Mouse (Mus musculus): ENCODE data around the gene Rpl29.

Rpl29 gene

DNA sequence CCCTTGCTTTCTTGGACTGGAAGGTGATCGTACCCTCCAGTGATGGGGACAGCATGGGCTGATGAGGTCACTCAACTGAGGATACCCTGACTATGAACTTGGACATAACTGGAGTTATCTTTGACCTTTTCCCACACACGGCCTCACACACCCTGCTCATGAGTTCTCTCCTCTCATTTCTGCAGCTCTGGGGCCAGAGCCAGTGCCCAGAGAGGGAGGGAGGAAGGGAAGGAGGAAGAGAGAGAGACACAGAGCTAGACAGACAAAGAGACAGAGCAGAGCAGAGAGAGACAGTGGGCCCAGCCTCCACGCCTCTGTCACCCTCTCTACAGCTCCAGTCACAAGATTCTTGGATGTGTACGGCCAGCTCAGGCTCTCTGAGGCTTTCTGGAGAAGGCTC is 43.1 kb downstream of the Rpl29 start:
- DNase-seq (ENCODE audit: low read depth, low spot score) = no peak

DNA sequence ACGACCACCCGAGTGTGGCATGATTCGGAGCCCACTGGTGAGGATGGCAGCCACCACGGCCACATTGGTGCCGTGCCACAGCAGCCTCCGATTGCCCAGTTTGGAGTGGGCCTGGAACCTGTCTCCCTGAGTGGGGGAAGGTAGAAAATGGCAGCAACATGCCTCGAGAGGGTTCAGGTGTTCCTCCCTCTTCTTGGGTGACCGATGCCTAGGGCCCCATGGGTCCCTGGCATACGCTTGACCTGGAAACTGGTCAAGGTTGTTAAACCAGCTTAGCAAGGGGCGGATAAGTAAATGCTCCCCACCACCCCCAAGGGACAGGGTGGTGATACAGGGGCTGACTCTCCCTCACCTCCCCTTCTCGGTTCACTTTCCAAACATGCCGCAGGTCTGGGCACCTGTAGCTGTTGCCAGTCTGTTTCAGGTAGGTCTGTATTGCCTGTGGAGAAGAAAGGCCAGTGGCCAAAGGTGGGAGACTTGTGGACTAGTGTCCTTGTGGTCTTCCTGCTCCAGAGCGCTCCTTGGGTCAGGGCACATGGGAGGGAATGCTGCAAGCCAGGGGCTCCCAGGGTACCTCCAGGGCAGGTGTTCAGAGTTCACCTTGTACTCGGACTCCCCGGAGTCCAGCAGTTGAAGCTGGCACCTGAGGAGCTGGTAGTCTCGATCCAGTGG is 44.0 kb downstream of the Rpl29 start:
- DNase-seq (ENCODE audit: low read depth, low spot score) = no peak

DNA sequence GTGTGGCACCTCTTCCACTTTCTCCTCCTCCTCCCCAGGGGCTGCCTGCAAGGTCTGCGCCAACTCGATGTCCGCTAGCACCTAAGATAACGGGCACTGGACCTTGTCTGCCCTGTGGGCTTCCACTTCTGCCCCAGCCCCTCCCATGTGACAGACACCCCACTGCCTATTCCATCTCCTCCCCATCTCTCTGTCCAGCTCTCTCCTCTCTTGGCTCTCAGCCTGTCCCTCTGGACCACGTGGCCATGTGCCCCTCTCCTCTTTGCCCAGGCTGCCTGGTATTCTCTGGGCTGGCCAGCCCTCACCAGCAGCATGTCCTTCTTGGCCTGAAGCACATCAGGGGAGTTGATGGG is 44.5 kb downstream of the Rpl29 start:
- DNase-seq (ENCODE audit: low read depth, low spot score) = no peak

DNA sequence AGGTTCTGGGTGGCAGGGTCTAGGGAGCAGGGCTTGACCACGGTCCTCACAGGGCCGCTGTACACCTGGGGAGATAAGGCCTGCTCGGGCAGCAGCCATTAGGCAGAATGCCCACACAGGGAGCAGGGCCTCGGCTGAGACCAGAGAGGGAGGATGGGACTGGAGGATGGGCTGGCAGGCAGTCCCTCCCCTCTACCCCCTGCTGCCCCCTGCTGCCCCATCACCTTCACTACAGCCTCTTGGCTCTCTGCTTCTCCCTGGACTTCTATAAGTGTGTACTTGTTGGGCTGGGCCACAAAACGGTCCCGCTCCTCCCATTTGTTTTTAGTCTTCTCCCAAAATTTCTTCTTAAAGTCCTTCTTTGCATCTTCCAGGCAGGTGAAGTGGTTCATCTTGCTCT is 45.2 kb downstream of the Rpl29 start:
- no peak for DNase-seq (ENCODE audit: low read depth, low spot score)

DNA sequence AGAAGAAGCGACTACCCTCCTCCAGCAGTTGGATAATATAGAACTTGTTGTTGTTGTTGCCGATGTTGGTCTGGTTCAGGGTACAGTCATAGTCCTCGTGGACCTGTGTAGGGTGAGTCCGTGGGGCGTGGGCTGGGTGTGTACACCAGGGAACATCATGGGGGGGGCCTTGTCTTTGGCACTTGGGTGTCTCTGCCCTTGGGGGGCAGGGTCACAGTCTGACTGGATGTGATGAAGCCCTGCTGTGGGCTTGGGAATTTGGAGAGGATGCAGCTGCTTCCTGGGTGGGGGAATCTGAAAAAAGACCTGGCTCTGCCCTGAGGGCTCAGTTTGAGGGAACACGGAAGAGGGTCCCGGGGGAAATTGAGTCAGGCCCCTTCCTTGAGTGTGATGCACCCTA is 45.8 kb downstream of the Rpl29 start:
- DNase-seq (ENCODE audit: low read depth, low spot score) = no peak

DNA sequence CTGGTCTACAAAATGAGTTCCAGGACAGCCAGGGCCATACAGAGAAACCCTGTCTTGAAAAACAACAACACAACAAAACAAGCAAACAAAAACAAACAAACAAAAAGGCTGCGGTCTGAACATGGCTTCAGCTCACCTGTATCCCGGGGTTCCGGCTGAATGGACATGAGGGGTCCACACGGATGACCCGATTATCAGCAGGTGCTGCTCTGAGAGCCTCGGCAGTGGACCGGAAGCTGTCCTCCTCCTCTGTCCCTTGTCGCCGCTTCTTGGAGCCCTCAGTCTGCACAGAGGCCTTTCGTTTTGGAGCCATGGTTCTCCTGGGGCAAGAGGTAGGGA is 46.4 kb downstream of the Rpl29 start, which contains the start of gene Rrp9:
Rrp9 (plus strand) TSS at position 301 of the 339 bp plus-strand sequence.
- no peak for DNase-seq (ENCODE audit: low read depth, low spot score)

DNA sequence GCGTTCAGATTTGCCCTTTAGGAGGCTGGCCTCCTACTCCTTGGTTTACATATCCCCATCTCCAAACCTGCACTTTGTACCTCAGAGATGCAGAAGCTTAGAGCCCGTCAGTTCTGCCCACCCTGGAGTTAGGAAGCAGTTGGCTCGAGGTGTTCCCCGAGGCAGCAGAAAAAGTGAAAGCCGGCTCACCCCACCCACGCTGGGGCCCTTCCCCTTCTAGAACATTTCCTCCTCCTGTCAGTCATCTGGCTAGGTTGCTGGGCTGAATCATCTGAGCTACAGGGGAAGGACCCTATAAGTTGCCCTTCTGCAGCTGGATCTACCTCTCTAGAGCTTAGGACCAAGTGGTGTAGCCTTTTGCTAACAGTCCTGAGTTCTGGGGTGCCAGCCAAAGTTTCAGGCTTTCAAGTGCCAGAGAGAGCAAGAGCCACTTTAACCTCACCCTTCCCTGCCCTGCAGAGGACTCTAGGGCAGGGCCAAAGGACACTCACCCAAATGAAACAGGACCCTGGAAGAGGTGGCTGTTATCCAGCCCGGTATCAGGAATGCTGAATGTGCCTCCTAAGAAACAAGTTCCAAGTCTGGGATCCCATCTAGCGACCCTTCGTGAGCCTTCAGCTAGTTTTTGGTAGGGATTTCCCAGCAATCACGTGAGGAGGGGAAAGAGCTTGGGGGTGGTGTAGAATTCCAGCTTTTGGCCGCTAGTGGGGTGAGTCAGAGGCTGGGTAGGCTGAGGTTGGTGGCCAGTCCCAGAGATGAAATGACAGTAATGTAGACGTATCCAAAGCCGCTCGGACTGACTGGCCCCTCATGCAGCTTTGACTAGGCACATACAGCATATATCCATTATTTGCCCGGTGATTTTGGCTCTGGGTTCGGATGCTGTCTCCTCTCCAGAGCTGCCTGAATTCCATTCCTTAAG is 47.0 kb downstream of the Rpl29 start:
- no peak for DNase-seq (ENCODE audit: low read depth, low spot score)

DNA sequence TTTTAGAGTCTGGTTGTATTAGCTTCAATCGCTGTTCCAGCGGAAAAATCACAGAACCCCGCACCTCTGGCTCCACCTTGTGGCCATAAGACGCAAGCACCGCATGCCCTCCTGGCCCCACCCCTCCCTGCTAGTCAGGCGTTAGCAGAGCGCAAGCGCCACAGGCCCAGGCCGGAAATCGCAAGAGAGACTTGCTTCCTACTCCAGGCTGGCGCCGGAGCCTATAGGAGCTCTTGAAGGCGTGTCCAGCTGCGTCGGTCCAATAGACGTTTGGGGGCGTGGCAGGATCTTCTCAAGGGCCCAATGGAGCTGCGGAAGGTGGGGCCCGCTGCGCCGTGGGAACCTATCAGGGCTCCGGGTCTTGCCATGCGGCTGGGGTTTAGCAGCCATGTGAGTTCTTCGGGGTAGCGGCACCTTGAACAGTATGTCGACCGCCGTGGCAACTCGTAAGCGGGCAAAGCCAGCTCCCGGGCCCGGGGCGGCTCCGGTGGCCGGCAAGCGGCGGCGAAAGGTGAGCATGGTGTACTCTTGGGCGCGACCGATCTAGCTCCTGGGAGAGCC is 47.8 kb downstream of the Rpl29 start, which contains the start of gene Parp3:
Parp3 (minus strand) TSS at position 26 of the 561 bp plus-strand sequence.
- peak; percentile 98 for DNase-seq (ENCODE audit: low read depth, low spot score)

DNA sequence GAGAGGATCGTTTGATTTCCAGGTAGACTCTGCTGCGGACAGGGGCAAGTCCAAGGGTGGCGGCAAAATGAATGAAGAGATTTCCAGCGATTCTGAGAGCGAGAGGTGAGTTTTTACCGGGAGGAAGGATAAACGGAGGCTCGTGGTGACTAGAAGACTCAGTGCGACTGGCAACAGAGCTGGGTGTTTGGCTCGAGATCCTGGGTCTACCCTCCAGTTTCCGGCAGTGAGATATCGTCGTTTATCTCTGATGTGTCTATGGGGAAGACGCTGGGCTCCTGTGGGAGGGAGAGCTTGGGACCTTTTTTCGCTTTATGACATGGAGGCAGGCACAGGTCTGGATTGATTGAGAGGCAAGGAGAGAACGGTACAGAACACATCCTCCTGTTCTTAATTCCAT is 48.4 kb downstream of the Rpl29 start:
- no peak for DNase-seq (ENCODE audit: low read depth, low spot score)

DNA sequence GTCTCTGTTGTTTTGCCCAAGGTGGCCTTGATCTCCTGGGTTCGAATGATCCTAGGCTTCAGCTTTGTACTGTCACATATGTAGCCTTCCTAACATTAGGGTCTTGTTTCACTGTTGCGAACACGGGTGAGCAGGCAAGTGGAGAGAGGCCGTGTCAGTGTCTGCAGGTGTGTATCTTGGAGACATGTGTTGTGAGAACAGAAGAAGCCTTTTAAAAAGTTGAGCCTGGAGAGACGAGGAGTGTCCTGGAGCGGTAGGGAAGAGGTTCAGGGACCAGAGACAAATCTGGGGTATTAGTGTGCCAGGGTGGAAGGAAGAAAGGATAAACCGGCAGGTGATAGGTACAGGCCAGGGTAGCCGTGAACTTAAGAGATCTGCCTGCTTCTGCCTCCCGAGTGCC is 48.8 kb downstream of the Rpl29 start:
- no peak for DNase-seq (ENCODE audit: low read depth, low spot score)

DNA sequence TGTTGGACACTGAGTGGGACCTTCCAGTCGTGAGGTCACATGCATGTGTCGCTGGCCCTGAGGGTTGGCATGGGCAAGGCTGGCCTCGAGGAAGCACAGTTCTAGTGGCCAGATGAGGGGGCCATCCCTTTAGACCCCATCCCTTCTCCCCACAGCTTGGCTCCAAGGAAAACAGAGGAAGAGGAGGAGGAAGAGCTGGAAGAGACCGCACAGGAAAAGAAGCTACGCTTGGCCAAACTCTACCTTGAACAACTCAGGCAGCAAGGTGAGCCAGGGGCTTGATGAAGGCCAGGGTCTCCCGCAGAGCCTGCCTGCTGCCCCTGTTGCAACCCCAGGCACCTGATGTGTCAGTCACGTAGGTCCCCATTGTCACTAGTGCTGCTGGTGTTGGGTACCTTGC is 51.3 kb downstream of the Rpl29 start:
- no peak for DNase-seq (ENCODE audit: low read depth, low spot score)

DNA sequence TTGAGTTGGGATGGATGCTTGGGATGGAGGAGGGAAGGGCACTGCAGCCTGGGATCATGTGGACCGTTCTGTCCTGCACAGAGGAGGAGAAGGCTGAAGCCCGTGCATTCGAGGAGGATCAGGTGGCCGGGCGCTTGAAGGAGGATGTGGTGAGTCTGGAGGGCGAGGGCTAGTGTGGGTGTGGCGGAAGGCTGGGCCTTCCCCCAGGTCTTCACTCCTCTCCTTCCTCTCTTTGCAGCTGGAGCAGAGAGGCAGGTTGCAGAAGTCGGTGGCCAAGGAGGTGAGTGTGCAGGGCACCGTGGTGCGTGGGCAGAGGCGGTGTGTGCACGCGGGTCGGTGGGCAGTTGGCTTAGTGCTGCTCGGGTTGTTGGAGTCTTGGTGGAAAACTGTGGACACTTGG is 51.8 kb downstream of the Rpl29 start:
- DNase-seq (ENCODE audit: low read depth, low spot score) = no peak
